Mouse (Mus musculus): Measurements from ENCODE around the gene 4930579F01Rik.
A peak's percentile ranks its signal among the peaks of the same experiment; 100 is the strongest.

4930579F01Rik gene

DNA sequence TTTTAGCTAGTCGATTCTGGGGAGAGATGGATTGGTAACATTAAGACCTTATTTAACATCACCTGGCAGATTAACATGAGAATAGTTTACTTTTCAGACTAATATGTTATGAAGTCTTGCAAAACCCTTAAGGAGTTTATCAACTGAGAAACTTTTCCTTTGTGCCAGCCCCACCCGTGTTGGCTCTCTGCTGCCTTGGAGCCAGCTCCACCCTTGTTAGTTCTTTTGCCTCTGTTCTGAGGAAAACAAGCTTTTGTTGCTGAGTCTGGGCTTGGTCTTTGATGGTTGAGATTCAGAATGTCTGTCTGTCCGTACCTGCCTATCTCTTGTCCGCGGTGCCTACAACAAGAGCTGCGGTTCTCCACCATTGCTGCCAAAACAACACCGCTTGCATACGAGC lies 22.5 kb upstream of the 4930579F01Rik start:
- DNase-seq (ENCODE audit: low read depth) = no peak

DNA sequence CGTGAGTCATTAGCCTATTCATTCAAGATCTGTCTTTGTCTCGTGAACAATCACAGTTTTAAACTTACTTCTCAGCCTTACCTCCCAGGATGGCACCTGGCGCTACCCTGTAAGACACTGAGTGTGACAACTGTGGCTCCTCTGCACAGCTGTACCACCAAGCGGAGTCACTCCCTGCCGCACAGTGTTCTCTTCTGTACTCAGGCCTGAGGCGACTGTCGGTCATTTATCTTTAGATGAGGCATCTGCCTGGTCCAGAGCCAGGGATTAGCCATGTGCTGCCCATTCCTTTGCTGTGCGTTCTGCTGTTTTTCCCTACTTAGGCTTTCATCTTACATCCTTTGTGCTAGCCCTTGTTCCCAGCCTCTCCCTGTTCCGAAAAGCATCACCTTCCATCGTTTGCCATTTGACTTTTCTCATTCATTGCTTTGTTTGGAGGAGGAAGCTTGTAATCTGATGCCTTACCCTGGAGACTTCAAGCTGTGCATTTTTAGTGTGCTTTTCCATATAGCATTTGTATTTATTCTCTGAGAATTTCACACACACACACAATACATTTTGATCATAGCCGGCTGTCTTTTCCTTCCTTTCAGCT lies 21.9 kb upstream of the 4930579F01Rik start:
- no peak for DNase-seq (ENCODE audit: low read depth)

DNA sequence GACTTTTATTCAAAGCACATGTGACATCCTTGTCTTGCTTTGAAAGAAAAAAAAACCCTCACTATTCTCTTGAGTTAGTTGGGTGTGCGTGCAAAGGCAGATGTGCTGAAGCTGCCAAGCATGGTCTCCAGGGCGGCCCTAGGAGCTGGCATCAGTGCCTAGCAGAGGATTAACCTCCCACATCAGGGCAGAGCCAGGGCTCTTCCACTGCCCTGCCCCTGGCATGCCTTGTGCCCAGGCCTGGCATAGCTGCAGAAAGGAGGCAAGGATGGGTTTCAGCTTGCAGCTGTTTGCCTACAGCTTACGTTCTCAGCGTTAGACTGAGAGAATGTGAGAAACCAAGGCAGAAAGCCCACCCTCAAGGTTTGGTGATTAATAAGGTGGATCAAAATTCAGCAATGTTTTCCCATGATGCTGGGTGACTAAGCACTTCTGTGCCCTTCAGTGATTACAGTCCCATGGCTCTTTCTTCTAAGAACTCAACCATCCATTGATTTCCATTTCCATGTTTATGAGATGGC lies 18.9 kb upstream of the 4930579F01Rik start:
- no peak for DNase-seq (ENCODE audit: low read depth)

DNA sequence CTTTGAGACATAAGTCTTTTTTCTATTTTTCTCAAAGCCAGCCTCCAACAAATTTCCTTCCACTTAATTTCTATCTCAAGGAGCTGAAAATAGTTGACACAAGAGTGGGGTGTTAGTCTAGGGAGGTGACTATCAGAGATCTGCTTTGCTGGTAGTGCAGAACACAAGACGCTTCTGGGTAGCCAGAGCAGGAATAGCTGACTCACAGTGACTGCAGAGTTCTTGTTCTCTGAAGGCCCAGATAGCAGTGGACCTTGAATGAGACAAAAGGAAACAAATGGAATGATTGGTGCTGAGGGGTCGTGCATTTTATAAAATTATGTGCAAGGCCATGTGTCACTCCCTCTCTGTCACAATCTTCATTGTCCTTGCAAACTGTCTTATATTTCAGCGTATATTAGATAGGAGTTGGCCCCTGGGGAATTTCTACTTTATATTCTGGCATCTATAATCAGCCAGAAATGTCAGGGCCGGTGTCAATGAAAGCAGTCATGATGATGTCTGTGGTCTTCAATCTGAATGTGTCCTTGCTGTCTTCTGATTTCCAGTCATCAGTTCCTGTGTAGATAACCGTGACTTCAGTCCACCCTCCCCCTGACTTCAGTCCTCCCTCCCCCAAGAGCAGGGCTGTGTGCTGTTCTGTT lies 16.9 kb upstream of the 4930579F01Rik start:
- no peak for DNase-seq (ENCODE audit: low read depth)

DNA sequence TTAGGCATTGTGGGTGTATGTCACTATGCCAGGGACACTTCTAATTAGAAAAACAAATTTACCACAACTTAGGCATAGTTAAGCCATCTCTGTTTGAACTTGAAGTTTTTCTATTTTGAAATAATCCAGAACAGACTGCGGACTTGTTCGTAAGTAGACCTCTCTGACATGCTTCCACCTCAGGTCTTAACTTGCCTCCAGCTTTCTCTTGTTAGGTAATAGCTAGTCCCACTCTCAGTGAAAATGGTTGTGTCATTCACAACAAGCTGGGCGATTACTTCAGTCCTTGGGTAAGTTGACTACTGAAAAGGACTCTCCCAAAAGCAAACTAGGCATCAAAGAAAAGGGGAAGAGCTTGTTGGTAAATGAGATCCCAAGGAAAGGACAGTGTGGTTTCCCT lies 15.2 kb upstream of the 4930579F01Rik start:
- no peak for DNase-seq (ENCODE audit: low read depth)

DNA sequence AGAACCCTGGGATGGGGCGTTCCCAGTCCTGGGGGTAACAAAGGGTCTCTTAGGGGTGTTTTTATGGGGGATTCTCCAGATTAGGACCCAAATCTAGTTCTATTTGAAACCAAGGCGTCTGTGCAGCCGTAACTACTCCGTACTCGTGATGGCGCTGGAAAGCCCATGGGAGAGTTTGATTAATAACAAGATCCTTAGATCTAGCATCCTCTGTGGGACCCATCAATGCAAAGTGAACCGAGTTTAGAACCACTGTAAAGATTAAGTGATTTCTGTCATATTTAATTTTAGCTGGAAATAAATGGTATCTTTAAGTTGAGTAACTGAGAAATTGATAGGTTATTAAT lies 5.1 kb upstream of the 4930579F01Rik start:
- no peak for DNase-seq (ENCODE audit: low read depth)

DNA sequence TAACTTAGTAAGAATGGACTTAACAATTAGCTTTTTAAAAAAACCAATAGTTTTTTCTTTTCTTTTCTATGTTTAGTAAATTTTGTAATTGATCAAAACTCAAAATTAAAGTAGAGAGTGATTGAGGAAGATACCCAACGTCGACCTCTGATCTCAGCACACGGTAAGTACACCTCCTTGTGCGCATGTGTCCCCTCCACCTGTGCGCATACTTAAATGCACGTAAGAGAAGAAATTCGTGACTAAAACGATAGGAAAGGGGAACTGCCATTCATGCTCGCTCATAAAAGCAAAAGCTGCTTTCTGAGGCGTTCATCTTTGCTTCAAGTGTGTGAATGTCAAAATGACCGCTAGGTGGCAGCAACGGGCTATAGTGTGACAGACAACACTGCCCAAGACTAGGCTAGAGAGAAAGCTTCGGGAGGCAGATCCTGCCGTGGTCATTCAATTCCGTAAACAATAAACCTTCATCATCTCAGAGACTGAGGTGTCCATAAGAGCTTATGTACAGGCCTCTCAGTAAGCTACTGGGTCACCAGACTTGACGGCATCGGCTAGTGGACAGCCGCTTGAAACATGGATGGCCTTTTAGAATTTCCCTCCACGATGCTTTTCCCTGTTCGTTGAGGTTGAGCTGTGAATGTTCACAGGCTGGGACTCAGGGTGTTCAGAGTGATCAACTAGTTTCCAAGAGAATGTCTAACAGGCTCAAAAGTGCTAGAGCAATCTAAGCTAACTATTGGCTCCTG lies 4.5 kb upstream of the 4930579F01Rik start:
- peak; percentile 86 for DNase-seq (ENCODE audit: low read depth)

DNA sequence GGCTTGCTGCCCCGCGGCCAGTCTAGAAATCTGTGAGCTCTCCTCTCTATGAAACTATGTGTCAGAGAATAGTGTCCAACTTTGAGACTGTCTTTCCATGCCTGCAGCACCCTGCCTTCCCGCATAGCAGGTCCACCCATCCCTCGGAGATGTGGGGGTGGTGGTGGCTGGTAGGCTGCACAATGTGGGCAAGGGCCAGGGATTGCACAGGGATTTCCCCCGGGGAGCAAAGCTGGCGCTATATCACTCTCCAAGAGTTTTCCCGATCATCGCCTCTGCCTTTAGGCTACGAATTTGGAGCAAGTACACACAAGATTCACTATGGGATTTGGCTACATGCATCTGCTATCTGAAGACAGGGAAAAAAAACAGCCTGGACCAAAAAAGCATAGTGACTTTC lies 3.9 kb upstream of the 4930579F01Rik start:
- no peak for DNase-seq (ENCODE audit: low read depth)

DNA sequence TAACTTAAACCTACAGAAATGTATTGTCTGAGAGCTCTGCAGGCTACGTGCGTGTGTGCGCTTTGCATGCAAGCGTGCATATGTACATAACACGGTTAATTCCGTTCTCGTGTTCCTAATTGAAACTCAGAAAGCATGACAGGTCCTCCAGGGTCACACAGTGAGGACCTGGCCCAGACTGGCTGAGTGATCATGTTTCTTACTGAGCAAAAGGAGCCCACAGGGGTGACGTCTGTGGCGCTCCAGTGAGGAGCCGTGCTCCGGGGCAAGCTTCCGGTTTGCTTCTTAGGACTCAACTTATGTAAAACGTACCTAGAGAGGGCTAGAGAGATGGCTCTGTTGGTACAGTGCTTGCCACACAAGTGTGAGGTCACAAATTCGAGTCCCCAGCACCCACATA lies 3.5 kb upstream of the 4930579F01Rik start:
- DNase-seq (ENCODE audit: low read depth) = no peak

DNA sequence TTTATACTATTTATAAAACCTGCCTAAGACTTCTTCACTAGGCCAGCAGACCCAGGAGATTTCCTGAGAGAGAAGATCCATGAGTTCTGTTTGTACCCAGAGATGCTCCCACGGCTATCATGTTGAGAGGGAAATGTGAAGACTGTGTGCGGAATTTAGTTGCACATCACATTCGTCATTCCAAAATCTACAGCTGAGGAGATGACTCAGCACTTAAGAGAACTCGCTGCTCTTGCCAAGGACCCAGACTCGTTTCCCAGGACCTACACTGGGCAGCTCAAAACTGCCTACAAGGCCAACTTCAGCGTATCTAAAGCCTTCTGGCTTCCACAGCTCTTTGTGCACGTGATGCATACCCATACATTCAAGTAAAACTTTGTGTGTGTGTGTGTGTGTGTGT lies 1.4 kb downstream of the 4930579F01Rik start:
- no peak for DNase-seq (ENCODE audit: low read depth)

DNA sequence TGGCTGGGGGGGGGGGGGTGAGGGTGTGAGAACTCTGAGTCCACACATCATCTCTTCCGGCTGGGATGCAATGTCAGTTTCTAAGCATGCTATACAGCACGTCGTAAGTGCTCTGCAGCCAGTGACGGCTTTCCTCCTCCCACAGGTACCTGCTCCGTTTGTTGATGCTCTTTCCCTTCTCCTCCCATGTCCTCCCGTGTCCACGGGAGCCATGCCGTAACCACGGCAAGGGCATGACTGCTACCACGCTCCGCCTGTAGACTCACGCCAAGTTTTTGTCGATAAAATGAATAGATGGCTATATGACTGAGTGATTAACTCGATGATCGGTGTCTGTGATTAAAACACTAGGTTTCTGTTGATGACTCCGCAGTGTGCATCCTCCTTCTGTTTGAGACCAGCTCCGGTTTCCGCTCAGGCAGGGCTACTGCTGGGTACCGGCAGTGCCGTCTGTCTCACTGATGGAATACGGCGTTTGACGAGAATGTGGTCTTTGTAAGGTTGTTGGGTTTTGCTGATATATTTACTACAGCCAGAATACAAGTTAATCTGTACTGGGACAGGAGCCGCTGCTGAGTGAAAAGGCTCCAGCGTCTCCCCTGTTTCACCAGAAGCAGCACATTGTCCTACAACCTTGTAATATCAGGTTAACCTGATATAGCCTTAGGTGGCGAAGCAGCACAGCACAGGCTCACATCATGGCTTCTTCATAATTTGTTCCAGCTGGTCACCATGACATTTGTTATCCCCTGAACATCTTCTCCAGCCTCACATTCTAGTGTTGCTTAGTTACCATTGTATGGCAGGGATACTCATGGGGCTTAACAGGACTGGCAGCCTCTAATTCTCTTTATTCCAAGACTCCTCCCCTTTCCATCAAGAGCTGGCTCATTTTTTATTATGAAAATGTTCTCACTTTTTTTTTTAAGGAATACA lies 7.4 kb downstream of the 4930579F01Rik start:
- DNase-seq (ENCODE audit: low read depth) = no peak

DNA sequence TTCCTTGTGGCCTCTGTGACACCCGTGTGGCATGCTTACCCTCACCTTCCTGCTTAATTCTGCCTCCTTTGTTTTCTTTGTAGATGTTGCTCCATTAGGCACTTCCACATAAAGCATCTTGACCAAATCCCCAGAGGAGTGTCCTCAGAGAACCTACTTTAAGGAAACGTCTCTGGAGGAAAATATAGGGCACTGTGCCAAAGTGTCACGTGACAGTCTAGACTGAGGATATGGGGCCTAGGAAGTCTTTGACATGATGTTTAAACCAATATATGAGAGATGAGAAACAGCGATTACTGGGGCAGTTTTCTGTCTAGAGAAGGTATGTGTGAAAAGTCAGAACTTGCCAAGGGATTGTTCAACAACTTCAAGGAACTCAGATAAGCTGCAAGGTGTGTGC lies 8.3 kb downstream of the 4930579F01Rik start:
- no peak for DNase-seq (ENCODE audit: low read depth)

DNA sequence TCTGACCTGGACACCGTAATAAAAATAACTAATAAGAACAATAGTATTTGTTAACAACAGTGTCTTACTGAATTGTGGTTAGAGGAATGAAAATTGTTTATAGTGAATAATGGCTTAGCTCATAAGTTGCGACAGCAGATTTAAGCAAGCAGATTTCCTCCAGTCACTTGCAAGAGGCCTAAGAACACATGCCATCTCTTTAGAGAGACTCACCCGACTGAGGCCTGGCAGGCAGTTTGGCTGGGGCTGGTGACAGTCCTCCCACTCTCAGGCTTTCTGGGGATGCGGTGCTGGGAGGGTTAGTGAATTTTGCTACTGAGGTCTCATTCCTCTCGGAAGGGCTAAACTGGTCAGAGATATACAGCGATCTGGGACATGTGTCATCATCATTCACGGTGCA lies 10.3 kb downstream of the 4930579F01Rik start:
- DNase-seq (ENCODE audit: low read depth) = no peak

DNA sequence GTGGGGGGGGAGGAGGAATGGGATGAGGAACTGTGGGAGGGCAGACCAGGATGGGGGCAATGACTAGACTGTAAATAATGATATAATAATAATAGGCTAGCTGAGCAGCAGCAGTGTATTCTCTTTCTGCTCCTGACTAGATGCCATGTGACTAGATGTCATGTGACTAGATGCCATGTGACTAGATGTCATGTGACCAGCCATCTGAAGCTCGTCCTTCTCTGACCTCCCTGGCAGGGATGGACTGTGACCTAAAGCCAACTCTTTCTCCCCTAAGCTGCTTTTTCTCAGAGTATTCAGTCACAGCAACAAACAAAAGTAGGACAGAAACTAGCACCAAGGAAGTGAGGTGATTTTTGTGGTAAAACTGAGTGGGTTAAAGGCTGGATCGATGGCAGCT lies 11.6 kb downstream of the 4930579F01Rik start:
- DNase-seq (ENCODE audit: low read depth) = no peak

DNA sequence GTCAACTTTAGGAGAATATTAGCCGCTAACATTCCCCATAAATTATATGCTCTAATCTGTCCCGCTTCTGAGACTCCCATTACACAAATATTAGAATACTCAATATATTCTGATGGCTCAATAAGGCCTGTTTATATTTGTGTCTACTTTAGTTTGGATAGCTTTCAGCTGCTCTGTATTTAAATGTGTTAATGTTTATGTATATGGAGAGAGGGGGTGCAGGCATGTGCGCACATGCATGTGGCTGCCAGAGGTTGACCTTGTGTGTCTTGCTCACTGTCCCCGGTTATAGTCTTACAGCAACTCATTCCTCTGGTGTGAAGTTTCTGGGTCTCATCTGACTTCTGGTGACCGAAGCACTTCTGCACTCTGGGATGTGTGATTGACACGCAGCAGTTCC lies 18.1 kb downstream of the 4930579F01Rik start:
- DNase-seq (ENCODE audit: low read depth) = no peak

DNA sequence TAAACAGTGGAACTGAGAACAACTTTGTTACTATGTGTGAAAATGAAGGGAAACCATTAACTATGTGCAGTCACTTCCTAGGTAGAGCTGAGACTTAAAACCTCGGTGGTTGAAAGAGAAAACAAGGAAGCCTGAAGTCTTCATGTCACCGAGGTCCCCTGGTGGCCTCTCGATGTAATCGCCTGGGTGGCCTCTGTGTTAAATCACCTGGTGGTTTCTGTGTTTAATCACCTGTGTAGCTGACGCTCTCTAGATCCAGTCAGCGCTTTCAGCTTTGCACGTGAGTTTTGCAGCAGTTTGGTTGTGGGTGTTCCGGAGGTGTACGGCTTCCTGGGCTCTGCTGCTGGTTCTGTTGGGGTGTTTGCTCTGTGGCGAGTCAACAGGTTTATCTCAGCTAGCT lies 20.3 kb downstream of the 4930579F01Rik start:
- no peak for DNase-seq (ENCODE audit: low read depth)

DNA sequence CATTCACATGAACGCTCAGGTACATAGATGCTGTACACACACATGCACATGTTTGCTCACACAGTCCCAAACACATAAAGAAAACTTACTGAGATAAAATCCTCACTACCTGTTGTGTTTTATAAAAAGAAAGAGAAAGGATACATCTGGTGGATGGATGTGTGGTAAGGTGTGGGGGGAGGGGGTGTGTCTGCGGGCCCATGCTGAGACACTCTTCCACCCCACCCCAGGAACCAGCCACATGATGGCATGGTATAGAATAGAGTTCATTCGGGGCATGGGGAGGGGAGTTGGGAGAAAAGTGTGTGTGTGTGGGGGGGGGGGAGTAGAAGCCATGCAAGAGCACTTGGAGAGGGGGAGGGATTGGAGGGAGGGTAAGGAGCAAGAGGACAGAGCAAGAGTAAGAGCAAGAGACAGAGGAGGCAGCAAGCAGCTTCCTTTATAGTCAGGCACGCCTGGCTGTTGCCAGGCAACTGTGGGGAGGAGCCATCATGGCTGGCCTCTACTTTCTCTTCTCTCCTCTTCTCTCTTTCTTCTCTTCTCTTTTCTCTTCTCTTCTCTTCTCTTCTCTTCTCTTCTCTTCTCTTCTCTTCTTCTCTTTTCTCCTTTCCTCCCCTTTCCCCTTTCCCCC lies 31.0 kb downstream of the 4930579F01Rik start:
- no peak for DNase-seq (ENCODE audit: low read depth)

DNA sequence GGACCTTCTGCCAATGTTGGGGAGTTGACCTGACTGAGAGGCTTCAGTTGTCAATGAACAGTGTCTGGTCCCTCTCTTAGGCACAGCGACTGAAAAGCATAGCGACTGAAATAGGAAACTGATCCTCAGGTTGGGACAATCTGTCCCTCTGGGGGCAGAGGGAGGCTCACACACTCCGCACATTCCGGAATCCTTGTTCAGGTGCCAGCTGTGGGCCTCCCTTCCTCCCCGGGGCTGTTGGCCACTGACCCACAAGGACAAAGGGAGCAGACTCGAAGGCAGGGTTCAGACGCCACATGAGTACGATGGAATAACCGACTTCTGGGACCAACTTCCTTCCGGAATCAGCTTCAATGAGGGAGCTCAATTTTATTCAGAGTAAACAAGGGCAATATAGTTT lies 32.0 kb downstream of the 4930579F01Rik start:
- DNase-seq (ENCODE audit: low read depth) = no peak

DNA sequence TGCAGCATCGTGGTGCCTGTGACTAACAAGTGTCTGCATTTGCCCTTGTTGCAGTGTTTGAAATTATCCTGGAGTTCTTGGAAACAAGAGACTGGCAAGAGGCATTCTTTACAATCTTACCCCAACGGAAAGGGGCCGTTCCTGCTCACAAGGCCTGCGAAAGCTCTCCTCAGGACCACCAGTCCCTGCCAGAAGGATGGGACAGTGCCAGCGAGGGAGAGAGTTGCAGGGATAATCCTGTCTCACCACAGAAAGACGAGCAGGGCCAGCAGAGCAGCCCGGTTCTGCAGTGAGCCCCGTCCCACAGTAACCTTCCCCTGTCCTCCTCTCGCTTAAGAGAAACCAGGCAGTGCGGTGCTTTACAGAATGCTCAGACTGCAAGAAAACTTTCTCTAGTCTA lies 37.0 kb downstream of the 4930579F01Rik start:
- DNase-seq (ENCODE audit: low read depth) = no peak

DNA sequence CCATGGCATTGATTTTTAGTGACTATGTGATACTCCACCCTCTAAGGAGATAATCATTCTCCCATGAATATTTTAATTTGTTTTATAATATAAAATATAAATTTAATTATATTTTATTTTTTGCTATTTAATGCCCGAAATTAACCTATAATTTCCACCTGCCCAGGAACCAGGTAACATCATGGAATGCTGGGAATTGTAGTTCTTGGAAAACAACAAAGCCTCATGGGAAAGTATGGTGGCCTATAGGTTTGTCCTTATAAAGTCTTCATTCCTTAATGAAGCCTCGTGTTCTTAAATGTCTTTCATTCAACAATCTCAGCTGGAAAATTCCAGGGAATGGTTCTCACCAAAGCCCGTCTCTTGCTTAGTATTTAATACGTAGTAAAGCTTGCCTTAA lies 38.6 kb downstream of the 4930579F01Rik start:
- no peak for DNase-seq (ENCODE audit: low read depth)

DNA sequence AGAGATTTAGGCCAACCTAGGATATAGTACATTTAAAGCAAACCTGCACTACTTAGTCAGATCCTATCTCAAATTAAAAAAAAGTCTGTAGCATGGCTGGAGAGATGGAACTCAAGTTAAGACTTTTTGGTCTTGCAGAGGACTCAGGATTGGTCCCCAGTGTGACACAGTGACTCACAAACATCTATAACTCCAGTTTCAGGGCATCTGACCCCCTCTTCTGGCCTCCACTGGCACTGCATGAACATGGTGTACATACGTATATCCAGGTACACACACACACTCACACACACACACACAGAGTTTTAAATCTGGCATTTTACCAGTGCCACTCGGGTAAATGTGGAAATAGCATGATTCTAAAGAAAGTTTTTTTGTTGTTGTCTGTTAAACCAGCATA lies 44.8 kb downstream of the 4930579F01Rik start:
- no peak for DNase-seq (ENCODE audit: low read depth)

DNA sequence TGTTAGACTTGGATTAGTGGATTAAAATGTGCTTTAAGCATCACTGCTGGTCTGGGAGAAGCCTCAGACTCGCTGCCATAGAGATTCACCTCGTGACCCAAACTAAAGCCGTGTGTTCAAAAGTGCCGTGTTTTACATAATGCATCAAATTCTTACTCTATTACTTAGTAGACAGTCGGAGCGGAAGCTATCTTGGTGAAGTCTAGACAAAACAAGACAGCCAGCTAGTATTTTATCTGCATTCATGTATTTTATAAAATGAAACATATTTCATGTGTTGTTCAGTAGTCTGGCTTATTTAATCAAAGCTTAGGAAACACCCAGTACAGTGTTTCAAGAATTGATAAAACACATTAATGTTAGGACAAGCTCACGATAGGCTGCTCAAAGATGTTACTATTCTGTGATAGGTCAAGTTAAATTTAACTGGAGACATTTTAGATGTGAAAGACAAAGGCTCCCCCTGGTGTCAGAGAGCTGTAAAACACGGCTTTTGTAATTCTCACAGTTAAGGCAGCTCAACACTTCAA lies 48.9 kb downstream of the 4930579F01Rik start, which contains the start of gene Mttp:
Gene Mttp, minus strand, starts transcription at position 327 of the 530 bp plus-strand sequence.
- DNase-seq (ENCODE audit: low read depth) = peak; percentile 86

Data from c-Kit-positive CD71-negative TER-119-negative erythroid progenitor cells, embryonic 14.5 days (primary cell).